Mouse (Mus musculus) lung, postnatal 0 days (tissue): ENCODE data around the gene Susd6. TPM values are rescaled to one million over a fixed set of nuclear protein-coding genes. Genes with fewer than 3 reads are reported as not detected.
"Not testable (repeated sequence)": the region's sequence is repeated elsewhere in the genome, so short reads cannot be mapped to it uniquely, and the experiment has no call there.

Source experiments
- ATAC-seq: fragments of 200-750 bp; cut with Nextera tagmentation; 2 replicates; pipeline ENCODE4 v1.8.0; 2017; ENCODE audit warnings: moderate library complexity
- DNase-seq: peaks from one replicate; pipeline ENCODE4 v3.0.0-alpha.2; 2016; ENCODE audit warnings: low spot score
- H3K27ac ChIP-seq: fragments of 300-500 bp; sonication (generic); 2 replicates; pipeline ENCODE4 v1.5.1; 2014; ENCODE audit warnings: antibody characterized with exemption, mild to moderate bottlenecking, low read length, mixed read lengths
- H3K27me3 ChIP-seq: fragments of 300-500 bp; sonication (generic); replicated peaks from 2 replicates; pipeline ENCODE4 v1.6.1; 2014; ENCODE audit warnings: low read length, mixed read lengths; ENCODE audit not compliant: insufficient read depth
- H3K36me3 ChIP-seq: fragments of 300-500 bp; sonication (generic); 2 replicates; pipeline ENCODE4 v1.6.1; 2014; ENCODE audit warnings: low read length, mixed read lengths; ENCODE audit not compliant: insufficient read depth
- H3K4me1 ChIP-seq: fragments of 300-500 bp; sonication (generic); 2 replicates; pipeline ENCODE4 v1.6.1; 2014; ENCODE audit warnings: antibody characterized with exemption, low read depth, low read length, mixed read lengths; ENCODE audit not compliant: insufficient read depth
- H3K4me2 ChIP-seq: fragments of 300-500 bp; sonication (generic); replicated peaks from 2 replicates; pipeline ENCODE4 v1.6.1; 2014; ENCODE audit warnings: low read depth, mild to moderate bottlenecking, low read length, moderate library complexity, mixed read lengths
- H3K4me3 ChIP-seq: fragments of 300-500 bp; sonication (generic); 2 replicates; pipeline ENCODE4 v1.5.1; 2014; ENCODE audit warnings: low read depth, low read length
- H3K9ac ChIP-seq: fragments of 300-500 bp; sonication (generic); replicated peaks from 2 replicates; pipeline ENCODE4 v1.6.1; 2014; ENCODE audit warnings: low read depth, mild to moderate bottlenecking
- H3K9me3 ChIP-seq: fragments of 300-500 bp; sonication (generic); 2 replicates; pipeline ENCODE4 v1.6.1; 2016; ENCODE audit warnings: low read length, mixed read lengths
- CTCF ChIP-seq: IDR thresholded peaks from 2 replicates; pipeline ENCODE4 v1.5.1; 2016; ENCODE audit warnings: antibody characterized with exemption, mild to moderate bottlenecking
- EP300 ChIP-seq: IDR thresholded peaks from 2 replicates; pipeline ENCODE4 v1.6.1; 2016; ENCODE audit warnings: antibody characterized with exemption, mild to moderate bottlenecking, control low read depth
- whole genome bisulfite sequencing: fragments of 180-500 bp; shearing (Covaris S2); extraction: QIAGEN DNeasy Blood & Tissue Kit; methylation state at CpG from one replicate; pipeline ENCODE4 v1.1.7; 2014; 5-methylcytosine and 5-hydroxymethylcytosine counted together
- polyA plus RNA-seq: library from polyadenylated mRNA; unstranded; fragments of >200 nt; fragmentation: Nextera tagmentation; extraction: Ambion mirVana; gene quantifications from 2 replicates; pipeline ENCODE4 v1.2.1, GENCODE M21; 2015

The Susd6 gene
- polyA plus RNA-seq, 1 experiment from 2014 or later = 26.5 TPM

GRCm38 (mm10) chr12:80814529-80814928 is 24.2 kb downstream of the Susd6 start:
- no peaks in the 10 kb centered on the region for H3K27me3 ChIP-seq
- no peaks in the 10 kb centered on the region for H3K9me3 ChIP-seq
- no peak for DNase-seq
- WGBS = 39% methylated on average over 3 of the region's 3 CpGs
- no peak overlapping the region for H3K4me3 ChIP-seq
- ATAC-seq = no peak
- no peak overlapping the region for H3K27ac ChIP-seq
- no peaks in the 10 kb centered on the region for H3K36me3 ChIP-seq
- H3K4me2 ChIP-seq = no peak overlapping the region
- no peak overlapping the region for H3K9ac ChIP-seq
- TF ChIP-seq EP300 (no peak), CTCF (no peak)
- peaks cover 46% of the 10 kb centered on the region for H3K4me1 ChIP-seq

- no peak for TF ChIP-seq CTCF
- Histone ChIP-seq H3K9ac (no peak overlapping the region), H3K4me3 (no peak overlapping the region), H3K9me3 (no peaks in the 10 kb centered on the region), H3K27me3 (no peaks in the 10 kb centered on the region), H3K27ac (peak overlapping the region; percentile 71; the same call in 1 of the 2 replicates), H3K4me2 (no peak overlapping the region), H3K36me3 (no peaks in the 10 kb centered on the region), H3K4me1 (peaks cover 48% of the 10 kb centered on the region)
- ATAC-seq (no peak), DNase-seq (no peak)
- WGBS = 23% methylated on average over 1 of the region's 1 CpGs
Measured at GRCm38 (mm10) chr12:80815298-80815697, 25.0 kb downstream of the Susd6 start.

- DNase-seq = peak; percentile 52
- H3K4me1 ChIP-seq = peaks cover 54% of the 10 kb centered on the region
Measured at GRCm38 (mm10) chr12:80815893-80816292, 25.6 kb downstream of the Susd6 start.

GRCm38 (mm10) chr12:80816380-80817086 is 26.2 kb downstream of the Susd6 start:
- H3K9ac ChIP-seq = no peak overlapping the region
- H3K4me2 ChIP-seq = 0 out of 2 replicates have a peak overlapping the region, but pooled peaks have one; percentile 6
- H3K36me3 ChIP-seq = no peaks in the 10 kb centered on the region
- no peaks in the 10 kb centered on the region for H3K9me3 ChIP-seq
- 59% methylated on average over 1 of the region's 1 CpGs for WGBS
- peak overlapping the region; percentile 71 for H3K27ac ChIP-seq
- ATAC-seq = 0 out of 2 replicates have a peak, but pooled peaks have one; percentile 5
- TF ChIP-seq EP300 (peak; percentile 18; the same call in 1 of the 2 replicates), CTCF (no peak)
- peaks cover 57% of the 10 kb centered on the region for H3K4me1 ChIP-seq
- DNase-seq = peak; percentile 34
- H3K4me3 ChIP-seq = no peak overlapping the region
- H3K27me3 ChIP-seq = no peaks in the 10 kb centered on the region

More at GRCm38 (mm10) chr12:80815893-80816292, 25.6 kb downstream of the Susd6 start:
- H3K4me2 ChIP-seq = no peak overlapping the region
- no peak overlapping the region for H3K4me3 ChIP-seq
- peak overlapping the region; percentile 71 for H3K27ac ChIP-seq
- H3K27me3 ChIP-seq = no peaks in the 10 kb centered on the region
- 44% methylated on average over 3 of the region's 3 CpGs for WGBS
- peak; percentile 61 for ATAC-seq
- H3K36me3 ChIP-seq = no peaks in the 10 kb centered on the region
- TF ChIP-seq EP300 (no peak), CTCF (no peak)
- H3K9ac ChIP-seq = no peak overlapping the region
- no peaks in the 10 kb centered on the region for H3K9me3 ChIP-seq

- H3K4me3 ChIP-seq = no peak overlapping the region
- no peak overlapping the region for H3K4me2 ChIP-seq
- H3K9me3 ChIP-seq = no peaks in the 10 kb centered on the region
- H3K36me3 ChIP-seq = no peaks in the 10 kb centered on the region
- no peak overlapping the region for H3K9ac ChIP-seq
- H3K4me1 ChIP-seq = peaks cover 59% of the 10 kb centered on the region
- no peak for TF ChIP-seq EP300
- DNase-seq (peak; percentile 32), ATAC-seq (no peak)
- no peaks in the 10 kb centered on the region for H3K27me3 ChIP-seq
- no peak overlapping the region for H3K27ac ChIP-seq
Measured at GRCm38 (mm10) chr12:80817697-80818235, 27.5 kb downstream of the Susd6 start.

- not testable (repeated sequence) for H3K4me2 ChIP-seq, H3K36me3 ChIP-seq, H3K27ac ChIP-seq, H3K9ac ChIP-seq, H3K4me3 ChIP-seq, H3K27me3 ChIP-seq, ATAC-seq, H3K9me3 ChIP-seq
- TF ChIP-seq EP300 = peak; percentile 46; the same call in 1 of the 2 replicates
- peak; percentile 57 for DNase-seq
- peaks cover 55% of the 10 kb centered on the region for H3K4me1 ChIP-seq
- 5% methylated on average over 2 of the region's 2 CpGs for WGBS
Measured at GRCm38 (mm10) chr12:80819020-80819419, 28.7 kb downstream of the Susd6 start.
